Mouse (Mus musculus): ENCODE measurements around the gene Etnk1.
"Not testable (repeated sequence)": the region's sequence is repeated elsewhere in the genome, so short reads cannot be mapped to it uniquely, and the experiment has no call there.

Etnk1 gene

DNA sequence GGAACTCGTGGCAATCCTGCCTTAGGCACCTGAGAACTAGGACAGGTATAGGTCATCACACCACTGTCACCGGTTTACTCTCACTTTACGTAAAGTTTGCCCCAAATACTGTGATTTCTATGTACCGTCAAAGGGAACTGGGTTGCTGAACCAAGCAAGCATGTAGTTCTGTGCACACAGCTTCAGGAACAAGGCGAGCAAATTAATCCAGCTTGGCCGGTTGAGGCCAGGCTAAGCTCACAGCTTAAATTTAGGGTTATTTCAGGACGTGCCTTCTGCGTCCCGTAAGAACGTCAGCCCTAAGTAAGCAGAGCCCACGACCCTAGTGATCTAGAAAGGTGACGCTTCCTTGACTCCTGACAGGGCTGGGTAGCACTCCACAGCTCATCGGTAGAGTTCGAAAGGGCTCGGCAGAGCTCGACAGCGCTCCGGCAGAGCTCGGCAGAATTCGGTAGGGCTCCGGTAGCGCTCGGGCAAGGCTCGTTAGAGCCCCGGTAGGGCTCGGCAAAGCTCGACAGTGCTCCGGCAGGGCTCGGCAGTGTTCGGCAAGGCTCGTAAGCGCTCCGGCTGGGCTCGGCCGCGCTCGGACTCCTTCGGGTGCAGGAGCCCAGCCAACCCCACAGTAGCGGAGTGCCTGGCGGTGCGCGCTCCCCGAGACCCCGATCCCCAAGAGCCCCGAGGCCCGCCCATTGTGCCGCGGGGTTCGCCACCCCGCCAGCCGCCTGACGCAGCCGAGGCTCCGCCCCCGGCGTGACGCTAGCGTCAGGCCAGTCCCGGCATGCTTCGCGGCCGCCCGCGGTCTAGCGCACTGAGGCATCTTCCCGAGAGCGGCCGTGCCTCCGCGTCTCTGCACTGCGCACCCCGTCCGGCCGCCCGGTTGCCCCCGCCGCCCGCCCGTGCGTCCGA, at the start of gene Etnk1:
Etnk1 (plus strand) TSS at position 770 of the 906 bp plus-strand sequence.
- peak; percentile 97 to 98 for DNase-seq

DNA sequence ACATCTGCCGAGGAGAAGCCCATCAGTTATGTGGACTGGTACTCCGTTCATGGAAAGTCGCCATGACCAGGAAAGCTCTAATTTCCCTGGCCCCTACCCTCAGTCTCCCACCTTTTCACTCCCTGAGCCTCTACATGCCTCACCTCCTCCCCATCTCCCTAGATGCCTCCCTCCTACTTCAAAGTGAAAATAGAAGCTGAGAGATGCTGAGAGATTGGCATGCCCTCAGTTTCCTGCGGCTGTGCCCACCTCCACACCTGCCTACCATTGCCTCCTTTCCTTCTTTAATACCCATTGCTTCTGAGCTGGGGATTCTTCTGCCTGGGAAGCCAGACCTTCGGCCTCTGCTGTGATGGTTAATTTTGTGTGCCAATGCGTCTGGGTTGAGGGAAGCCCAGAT, 47.7 kb upstream of the Etnk1 start:
- DNase-seq = no peak

DNA sequence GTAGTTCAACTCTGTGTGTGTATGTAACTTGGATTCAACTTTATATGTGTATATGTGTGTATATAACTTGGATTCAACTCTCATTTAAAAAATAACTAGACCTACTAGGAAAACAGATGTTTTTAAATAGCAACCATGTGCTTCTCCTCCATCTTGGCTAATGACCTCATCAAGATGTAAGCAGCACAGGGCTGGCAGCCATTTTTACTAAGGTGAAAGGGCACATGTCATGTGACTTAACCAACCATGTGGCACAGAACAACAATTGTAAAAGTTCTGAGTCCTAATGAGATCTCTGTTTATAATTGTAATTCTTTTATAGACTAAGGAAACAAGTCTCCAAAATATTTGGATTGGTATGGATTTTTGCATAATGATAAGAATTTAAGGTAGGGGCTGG, 41.3 kb upstream of the Etnk1 start:
- no peak for DNase-seq

DNA sequence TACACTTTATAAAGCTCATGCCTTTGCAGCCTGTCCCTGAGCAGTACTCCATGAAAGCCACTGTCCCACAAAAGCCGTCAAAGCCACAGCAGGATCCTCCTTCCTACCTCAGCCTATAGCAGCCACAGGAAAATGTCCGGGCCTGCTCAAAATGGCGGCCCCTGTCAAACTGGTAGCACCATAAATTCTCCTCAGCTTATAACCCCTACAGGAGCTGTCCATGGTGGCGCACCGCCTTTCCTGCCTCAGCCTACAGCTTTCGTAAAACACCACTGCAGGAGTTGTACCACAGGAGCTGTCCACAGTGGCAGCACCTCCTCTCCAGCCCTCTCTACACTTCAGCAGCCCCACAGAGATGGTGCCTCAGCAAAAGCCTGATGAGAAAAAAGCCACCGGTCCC, 37.6 kb upstream of the Etnk1 start:
- no peak for DNase-seq

DNA sequence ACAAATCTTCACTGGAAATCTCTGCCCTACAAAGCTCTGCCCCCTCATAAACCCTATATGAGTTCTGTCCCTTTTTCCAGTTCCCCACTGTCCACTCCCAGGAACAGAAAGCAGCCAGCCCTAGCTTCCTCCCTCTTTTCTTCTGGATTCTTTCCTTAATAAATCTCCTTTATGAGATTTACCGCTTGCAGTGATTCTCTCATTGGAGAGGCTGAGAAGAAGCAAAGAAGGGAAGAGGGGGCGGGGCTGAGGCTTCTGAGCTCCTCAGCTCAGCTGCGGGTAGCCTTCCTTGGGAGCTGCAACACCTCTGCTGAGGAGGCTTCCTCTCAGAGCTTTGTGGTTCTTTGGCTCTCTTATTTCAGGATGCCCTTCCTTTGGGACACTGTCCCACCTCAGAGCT, 37.1 kb upstream of the Etnk1 start:
- DNase-seq = no peak

DNA sequence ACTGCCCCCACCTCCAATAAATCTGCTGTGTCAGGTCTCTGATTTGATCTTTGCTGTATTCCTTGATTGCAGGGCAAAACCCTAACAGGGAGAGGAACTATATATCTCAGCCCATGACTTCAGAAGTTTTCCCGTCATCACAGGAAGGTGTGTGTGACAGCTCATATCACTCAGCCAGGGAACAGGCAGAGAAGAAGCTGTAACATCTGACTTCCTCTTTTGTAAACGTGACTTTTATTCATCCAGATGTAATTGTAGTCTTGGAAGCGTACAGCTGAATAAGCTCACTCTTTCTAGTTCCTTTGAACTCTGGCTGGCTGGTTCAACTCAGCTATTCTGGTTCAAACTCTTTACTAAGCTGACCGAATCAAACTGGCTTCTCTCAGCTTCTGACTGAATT, 36.6 kb upstream of the Etnk1 start:
- no peak for DNase-seq

DNA sequence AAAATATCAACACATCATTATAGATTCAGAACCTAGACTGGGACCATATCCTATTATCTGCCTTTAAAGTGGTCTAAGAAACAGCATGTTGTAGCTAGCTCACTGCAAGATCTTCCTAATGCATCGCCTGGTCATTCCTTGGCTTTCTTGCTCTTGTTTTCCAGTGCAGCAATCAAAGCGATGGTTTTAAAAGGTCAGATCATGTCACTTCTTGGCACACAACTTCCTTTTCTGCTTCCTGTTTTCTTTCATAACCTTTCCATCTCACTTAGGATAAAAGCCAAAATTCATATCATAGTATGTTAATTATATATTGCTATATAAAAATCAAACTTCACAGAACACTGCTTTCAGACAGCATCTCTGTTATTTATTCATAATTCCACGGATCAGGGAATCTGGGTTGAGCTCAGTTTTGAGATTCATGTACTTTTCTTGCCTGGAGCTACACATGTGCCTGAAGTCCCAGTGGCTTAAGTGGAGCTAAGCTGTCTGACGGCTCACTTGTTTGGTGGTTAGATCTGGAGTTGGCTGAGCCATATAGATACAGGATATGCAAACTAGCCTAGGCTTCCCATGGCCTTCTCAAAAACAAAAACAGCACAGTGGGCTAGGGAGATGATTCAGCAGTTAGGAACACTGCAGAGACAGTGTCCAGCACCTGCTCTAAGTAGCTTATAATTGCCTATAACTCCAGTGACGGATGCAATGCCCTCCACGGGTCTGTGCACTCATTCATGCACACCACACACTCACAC, 34.9 kb upstream of the Etnk1 start:
- no peak for DNase-seq

DNA sequence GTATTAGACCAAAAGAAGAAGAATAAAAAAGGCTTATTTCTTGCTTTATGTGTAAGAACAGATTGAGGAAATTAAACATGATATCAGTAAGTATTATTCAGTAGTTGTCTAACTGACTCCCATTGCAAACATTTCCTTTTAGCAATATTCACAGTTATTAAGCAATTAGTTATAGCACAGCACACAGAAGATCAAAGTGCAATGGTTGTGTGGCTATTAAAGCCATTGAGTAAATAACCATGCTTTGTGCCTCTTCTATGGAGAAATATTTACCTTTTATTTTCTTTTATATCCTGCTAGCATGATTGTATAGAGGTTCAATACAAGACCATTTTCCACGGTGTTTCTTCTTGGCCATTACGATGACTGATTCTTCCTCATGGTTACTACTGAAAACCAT, 33.9 kb upstream of the Etnk1 start:
- DNase-seq = no peak

DNA sequence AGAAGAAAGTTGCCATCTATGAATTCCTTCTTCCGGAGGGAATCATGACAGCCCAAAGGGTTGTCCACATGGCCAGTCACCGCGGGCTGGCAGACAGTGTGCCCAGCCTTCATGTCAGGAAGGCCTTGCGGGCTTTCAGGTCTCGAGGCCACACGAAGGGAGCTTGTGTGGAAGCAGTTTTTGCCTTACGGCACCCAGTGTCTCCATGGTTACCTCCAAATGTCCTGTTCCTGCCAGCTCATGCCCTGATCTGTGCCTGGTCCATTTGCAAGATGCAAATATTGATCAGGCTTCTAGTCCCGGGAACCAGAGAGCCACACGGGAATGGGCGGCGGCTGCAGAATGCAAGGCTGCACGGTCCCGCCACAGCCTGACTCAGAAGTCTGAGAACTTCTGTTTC, 31.9 kb upstream of the Etnk1 start:
- DNase-seq = no peak

DNA sequence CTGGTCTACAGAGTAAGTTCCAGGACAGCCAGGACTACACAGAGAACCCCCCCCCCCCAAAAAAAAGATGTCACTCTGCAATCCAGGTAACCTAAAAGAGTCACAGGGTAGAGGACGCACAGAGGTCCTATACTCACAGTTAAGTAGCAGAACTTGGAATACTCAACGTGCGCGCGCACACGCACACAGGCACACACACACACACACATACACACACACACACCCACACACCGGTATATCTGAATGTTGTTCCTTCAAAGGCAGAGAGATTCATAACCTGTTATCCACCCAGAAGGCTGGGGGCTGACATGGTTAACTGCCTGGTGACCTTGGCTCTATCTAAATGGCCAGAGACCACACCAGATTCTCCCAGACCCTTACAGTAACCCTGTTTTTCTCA, 30.3 kb upstream of the Etnk1 start:
- DNase-seq = no peak

DNA sequence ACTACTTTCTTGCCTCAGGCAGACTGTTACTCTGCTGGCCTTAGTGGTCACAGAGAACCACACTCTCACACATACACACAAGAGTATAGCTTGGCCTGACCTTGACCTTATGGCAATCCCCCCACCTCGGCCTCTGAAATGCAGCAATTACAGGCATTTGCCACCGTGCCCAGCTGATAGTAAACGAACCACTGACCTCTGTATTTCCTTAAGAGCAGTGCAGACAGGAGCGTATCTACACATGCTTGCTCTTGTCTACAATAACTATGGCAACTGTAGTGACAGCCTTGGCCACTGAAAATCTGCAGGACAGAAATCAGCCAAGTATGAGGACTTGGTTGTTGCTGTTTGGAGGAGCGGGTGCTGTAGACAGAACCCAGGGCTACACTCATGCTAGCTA, 29.7 kb upstream of the Etnk1 start:
- no peak for DNase-seq

DNA sequence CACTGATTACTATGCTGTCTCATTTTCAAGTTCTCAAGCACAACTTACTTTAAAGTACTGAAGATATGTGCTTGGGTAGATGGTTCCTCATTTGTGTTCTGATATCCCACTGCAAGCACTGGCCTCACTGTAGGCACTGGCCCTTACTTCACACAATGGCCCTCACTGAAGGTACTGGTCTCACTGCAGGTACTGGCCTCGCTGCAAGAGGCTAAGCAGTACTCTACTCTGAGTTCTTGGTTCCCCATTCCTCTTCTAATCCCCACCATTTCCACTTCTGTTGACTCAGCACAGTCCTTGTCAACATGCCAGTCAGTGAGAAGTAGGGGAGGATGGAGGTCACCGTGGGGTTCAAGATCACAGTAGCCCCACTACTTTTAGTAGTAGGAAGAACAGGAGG, 27.6 kb upstream of the Etnk1 start:
- DNase-seq = no peak

DNA sequence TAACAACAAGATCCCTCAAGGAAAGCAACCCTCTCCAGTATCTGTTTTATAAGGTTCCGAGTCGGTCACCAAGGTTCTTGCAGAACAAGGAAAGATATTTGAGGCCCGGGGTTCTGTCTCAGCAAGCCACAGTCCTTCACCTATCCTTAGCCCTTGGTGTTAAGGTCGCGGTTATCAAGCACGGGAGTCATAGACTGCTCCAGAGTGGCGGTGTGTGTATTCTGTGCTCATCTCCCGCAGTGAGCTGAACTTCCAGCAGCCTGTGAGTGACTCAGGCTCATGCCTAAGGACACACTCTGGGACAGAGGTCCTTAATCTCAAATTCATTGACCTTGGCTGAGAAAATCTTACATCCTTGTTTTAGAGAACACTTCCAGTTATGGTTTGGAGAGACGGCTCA, 26.1 kb upstream of the Etnk1 start:
- no peak for DNase-seq

DNA sequence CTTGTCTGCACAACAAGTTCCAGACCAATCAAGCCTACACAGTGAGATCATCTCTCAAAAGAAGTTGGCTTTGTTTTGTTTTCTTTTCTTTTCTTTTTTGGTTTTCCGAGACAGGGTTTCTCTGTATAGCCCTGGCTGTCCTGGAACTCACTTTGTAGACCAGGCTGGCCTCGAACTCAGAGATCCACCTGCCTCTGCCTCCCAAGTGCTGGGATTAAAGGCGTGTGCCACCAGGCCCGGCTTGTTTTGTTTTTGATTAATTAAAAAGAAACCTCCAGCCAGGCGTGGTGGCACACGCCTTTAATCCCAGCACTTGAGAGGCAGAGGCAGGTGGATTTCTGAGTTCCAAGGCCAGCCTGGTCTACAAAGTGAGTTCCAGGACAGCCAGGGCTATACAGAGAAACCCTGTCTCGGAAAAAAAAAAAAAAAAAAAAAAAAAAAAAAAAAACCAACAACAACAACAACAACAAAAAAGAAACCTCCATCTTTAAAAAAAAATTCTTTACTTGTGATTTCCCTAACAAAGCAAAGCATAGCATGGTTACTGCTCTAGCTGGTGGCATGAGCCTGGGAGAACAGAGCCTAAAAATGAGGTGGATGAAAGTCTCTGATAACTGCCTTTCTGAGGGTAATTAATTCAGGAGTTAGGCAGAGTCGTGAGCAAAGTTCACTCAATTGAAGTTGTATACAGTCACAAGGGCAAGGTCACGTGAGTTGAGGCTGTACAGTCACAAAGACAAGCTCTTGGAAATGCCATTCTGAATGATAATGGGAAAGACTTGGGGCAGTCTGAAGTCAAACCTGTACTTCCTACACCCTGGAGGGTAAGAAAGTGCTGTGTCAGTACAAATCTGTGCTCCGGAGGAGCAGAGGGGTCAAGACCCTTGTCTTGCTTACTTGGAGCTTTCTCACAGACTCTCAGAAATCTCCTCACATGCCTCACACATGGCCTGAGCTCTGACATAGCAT, 25.1 kb upstream of the Etnk1 start:
- not testable (repeated sequence) for DNase-seq

DNA sequence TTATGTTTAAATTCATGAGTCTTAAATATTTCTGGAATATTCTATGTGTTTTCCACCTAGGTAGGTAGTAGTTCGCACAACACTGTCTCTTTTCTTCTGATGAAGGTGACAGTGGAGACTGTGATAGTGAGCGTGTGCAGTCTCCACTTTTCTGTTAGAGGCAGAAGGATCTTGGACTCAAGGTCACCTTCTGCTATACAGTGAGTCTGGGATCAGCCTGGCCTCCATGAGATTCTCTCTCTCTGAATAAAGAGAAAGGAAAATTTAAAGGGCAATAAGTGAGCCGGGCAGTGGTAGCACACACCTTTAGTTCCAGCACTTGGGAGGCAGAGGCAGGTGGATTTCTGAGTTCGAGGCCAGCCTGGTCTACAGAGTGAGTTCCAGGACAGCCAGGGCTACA, 24.2 kb upstream of the Etnk1 start:
- no peak for DNase-seq

DNA sequence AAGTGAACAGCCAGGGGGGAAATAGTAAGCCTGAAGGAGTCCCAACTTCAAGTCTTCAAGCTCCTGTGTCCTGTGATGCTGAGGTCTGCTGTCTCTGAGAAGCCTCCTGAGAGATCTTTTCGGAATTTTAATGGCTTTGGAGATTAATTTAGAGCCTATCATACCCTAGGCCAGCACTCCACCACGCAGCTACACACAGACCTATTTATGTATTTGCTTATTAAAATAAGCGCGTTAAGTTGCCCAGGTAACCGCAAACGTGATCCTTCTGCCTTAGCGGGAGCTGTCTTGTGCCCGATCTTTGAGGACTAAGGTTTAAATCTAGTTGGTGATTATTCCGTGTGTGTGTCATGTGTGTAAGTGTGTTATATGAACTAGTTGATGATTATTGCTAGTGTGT, 23.7 kb upstream of the Etnk1 start:
- DNase-seq = no peak

DNA sequence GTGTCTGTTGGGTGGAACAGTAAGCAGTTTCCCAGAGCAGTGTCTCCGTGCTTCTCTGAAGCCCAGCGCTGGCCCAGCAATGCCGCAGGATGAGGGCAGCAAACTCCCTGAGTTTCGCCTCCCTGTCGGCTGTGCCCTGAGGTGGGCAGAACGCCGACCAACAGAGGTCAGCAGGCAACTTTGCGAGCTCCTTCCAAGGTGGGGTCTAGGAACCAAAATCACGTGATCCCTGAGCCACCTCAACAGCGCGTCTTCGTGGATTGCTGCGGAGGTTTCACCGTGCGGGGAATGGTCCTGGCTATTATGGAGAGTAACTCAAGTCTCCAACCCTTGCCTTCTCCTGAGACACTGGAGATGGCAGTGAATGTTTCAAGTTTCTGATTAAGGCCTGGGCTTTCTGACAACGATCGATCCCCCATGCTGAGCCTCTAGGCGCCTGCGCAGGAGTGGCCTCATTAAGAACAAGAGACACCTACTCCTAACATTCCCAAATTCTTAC, 23.2 kb upstream of the Etnk1 start:
- no peak for DNase-seq

DNA sequence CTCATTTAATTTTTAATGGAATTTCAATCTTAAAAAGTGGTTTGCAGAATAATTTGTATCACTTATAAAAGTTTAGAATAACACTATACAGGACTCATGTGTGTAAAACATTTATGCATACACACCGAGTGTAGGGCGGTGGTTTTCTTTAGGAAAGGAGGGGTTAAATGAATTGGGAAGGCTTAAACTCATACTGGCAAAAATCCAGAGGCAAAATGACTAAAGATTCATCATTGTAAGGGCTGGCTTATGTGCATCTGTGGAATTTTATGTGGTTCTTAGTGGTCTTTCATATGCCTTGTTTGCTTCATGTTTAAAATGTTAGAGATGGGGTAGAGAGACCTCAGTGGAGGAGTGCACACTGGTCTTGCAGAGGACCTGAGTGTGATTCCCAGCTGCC, 22.5 kb upstream of the Etnk1 start:
- no peak for DNase-seq

DNA sequence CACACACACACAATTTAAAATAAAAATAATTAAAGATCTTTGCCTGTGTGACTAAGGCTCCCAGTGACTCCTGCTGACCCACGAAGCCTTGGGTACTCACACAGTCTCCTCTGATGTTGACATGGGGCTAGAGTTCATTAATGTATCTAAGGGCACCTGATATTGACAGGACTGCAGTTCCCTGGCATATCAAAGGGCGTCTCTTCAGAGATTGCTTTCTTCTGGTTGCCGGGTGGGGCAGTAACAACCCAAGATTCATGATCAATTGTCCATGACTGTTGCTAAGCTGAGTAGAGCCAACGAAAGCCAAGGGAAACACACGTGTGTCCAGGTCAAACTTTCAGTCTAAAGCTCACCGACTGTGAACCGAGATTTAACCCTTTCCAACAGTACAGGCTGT, 22.0 kb upstream of the Etnk1 start:
- peak; percentile 70 to 78 for DNase-seq

DNA sequence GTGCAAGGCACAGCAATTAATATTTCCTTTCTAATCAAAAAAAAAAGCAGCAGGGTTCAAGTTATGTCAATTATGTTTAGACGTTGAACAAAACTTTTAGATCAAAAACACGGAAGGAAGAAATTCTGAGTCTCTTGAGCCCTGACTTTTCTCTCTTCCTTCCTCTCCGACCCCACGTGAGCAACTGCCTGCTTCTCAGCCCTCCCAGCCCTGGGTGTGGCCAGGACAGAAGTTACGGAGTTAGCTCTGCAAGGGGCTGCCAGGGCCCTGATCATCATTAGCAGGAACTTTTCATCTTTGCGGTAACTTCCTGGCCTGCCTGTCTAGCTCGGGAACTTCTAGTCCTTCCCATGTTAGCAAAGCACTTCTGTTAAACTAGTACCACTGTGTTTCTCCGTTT, 20.3 kb upstream of the Etnk1 start:
- peak; percentile 77 to 82 for DNase-seq

DNA sequence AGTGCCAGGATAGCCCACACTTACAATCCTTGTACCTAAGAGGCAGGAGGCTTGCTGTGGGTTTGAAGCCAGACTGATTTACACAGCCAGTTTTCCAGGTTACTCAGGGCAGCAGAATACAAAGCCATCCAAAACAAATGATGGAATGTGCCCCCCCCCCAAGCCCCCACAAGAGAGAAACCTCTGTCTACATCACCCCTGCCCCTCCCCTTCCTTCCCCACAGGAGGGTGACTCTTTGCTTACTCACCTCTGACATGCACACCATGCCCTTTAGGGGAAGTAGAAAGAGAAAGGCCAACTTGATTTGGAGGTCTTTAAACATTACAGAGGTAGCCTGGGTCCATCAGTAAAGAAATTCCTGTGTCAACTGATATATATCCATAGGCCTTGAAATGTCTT, 18.2 kb upstream of the Etnk1 start:
- DNase-seq = peak in 1 of 2 experiments; percentile 50

DNA sequence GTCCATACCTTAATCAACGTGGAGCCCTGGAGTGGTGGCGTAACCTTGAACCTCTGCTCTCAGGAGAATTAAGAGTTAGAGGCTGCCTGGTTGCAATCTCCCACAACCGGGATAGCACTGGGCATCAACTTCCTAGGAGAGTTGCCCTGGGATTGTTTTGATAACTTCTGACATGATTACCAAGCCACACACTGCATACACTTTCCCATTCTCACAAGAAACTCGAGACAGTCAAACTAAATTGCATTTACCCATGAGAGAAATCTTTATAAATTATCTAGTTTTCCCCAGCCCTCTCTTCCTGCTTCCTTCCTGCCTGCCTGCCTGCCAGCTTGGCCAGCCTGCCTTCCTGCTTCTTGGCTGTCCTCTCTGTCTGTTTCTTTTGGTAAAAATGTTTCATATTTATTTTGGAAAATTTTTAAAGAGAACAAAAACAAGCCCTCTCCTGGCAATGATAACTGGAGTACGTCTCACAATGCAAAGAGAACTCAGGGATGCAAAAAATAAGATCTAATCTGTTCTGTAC, 17.2 kb upstream of the Etnk1 start:
- no peak for DNase-seq
